Mouse (Mus musculus) granulocyte monocyte progenitor cell, adult 5-6 weeks (primary cell): Measurements from ENCODE around the gene Pcdh9. TPM values are rescaled to one million over a fixed set of nuclear protein-coding genes. Genes with fewer than 3 reads are reported as not detected.

Experiments used
- ATAC-seq: replicated peaks from 2 replicates; pipeline ENCODE4 v1.8.0; 2016; ENCODE audit warnings: mild to moderate bottlenecking, moderate TSS enrichment, inconsistent platforms; ENCODE audit not compliant: poor library complexity, severe bottlenecking
- total RNA-seq, 2 experiments: library from RNA; stranded (forward) in 1 of 2; stranded (reverse) in 1 of 2; fragments of 200-712, 200-1000 nt in 1 of 2; fragments of >200 nt in 1 of 2; fragmentation: Nextera tagmentation in 1 of 2; gene quantifications; 2 replicates each; pipeline ENCODE4 v1.2.3; 2014 to 2017

Gene Pcdh9
- total RNA-seq, 2 experiments from 2014 or later: not detected

- ATAC-seq: no peak
Measured at GRCm38 (mm10) chr14:93061824-93062620, 828.5 kb downstream of the Pcdh9 start.

DNA sequence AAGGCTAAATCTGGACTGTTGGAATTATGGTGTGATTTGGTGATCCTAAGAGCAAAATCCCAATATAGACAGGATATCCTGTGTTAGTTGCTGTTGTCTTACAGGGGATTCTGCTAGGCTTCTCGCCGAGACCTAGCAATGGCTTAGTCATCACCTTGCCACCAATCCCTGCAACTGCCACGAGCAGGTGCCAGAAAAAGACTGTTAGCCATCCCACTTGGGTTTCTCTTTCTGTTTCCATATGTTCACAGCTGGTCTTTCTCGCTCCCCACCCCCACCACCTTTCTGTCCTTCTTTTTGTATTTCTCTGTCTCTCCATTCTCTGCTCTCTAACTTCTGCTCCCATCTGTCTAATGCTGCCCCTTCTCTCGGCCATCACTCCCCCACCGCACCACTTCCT lies 831.7 kb downstream of the Pcdh9 start:
- ATAC-seq: no peak

- ATAC-seq: no peak
Measured at GRCm38 (mm10) chr14:93055997-93056396, 834.5 kb downstream of the Pcdh9 start.

- no peak for ATAC-seq
Measured at GRCm38 (mm10) chr14:93040591-93040990, 849.9 kb downstream of the Pcdh9 start.

DNA sequence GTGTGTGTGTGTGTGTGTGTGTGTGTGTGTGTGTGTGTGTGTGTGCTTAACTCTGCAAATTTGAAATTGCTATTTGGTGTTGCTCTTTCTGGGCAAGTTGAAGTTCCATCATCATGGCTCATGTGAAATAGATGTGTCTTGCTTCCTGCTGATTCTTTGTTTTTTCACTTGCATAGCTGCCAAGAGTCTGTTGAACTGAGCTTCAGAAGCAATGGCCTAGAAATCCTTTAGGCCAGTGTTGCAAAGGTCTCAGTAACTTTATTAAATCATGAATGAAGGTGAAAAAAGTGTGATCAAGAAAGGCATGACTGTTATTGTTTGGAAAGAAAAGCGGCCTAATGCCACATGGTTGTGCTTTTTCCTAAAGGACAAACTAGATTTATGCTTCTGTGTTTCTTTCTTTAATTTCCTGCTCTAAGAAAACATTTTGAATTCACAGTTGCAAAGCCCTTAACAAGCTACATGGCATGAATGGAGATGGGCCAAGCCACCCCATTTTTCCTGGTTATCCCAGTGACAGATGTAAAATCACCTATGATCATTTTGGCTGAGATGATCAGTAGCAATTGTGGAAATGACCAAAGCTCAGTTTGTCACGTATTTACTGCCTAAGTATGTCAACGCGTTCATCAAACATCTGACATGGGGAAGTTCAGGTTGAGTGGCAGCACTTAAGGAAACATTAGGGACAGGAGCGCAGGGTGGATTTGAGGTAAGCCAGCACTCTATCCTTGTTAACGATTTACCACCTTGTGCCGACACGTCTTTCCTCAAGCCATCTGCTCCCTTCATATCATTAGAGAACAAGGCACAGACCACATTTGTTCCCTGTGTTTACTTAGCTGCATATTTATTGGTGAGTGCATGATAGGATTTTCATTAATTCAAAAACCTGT lies 850.9 kb downstream of the Pcdh9 start:
- ATAC-seq: no peak

DNA sequence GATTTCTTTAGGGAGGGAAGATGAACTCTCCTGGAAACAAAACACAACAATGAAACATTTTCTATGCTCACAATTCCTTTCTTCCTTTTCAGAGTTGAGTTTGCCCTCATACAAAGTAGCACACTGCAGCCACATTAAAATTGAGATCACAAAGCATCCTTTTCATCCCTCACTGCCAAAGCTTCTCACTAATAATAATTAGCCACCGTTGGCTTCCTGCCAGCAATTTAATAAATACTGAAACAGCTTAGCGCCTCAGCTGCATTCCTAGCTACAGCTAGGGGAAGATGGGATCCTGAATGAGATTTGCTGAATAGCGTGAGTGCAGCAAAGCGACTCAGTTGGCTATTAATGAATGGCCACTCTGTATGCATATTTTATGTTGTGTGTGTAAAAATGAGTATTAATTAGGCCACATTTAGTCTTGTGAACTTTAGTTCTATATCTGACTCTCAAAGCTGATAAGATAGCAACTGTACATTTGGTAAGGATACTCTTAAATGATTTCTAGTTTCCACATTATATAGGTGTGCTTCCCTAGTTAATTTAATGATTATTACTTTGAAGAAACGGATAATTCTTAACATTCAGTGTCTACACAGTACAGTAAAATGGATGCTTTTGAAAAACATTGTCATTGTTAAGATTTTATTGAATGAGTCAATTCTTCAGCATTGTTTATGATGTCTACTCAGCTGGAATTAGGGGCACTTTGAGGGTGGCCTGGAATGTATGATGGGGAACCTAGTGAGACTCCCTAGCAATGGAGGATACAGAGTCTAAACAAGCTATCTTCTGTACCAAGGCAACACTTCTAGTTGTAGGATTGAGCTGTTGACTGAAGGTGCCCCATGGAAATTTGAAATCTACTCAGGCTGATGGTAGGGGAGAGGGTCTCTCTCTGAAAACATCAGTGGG lies 881.1 kb downstream of the Pcdh9 start:
- no peak for ATAC-seq
